Mouse (Mus musculus) lung, postnatal 10 days (tissue): ENCODE data around the gene Myh9.
A peak's percentile ranks its signal among the peaks of the same experiment; 100 is the strongest.

Source experiments
- DNase-seq: peaks from one replicate; pipeline ENCODE4 v3.0.0; 2021

Myh9 gene

GRCm38 (mm10) chr15:77842047-77842843 is at the start of gene Myh9:
TSS of gene Myh9 (minus strand) at chr15:77842175.
- DNase-seq, result peak; percentile 100

GRCm38 (mm10) chr15:77891766-77892165 is 49.8 kb upstream of the Myh9 start:
- peak; percentile 84 for DNase-seq

GRCm38 (mm10) chr15:77889761-77890422 is 47.9 kb upstream of the Myh9 start:
- peak; percentile 59 for DNase-seq

GRCm38 (mm10) chr15:77888286-77888685 is 46.3 kb upstream of the Myh9 start:
- peak; percentile 57 for DNase-seq

DNA sequence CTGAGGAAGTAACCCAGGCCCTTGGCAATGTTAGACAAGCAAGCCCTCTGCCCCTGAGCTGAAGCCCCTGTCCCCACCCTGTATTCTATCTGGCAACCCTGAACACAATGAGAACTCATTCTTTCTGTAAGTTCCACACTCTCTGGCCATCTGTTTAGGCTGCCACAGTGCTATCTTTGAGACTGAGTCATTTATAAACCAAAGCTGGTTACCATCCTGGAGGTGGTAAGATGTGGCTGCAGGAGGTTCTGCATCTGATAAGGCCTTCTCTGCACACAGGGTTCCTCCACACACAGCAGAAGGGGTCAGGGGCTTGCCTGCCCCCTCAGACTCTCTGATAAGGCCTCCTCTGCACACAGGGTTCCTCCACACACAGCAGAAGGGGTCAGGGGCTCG is 45.1 kb upstream of the Myh9 start:
- no peak for DNase-seq

GRCm38 (mm10) chr15:77886369-77887092 is 44.6 kb upstream of the Myh9 start:
- peak; percentile 8 for DNase-seq

DNA sequence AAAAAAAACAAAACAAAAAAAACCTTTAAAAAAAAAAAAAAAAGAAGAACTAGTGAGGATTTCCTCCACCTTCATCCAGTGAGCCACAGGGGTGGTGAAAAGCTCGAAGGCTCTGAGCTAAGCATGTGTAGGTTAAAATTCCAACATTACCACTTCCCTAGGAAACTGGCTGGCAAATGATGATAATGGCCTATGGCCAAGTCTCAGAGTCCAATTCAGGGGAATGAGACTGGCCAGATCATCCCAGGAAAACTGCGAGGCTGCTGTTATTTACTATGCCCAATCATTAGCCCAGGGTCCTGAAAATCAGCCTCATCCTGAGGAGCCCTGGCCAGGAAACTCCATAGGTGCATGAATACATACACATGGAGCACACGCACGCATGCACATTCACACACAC is 44.0 kb upstream of the Myh9 start:
- peak; percentile 3 for DNase-seq

DNA sequence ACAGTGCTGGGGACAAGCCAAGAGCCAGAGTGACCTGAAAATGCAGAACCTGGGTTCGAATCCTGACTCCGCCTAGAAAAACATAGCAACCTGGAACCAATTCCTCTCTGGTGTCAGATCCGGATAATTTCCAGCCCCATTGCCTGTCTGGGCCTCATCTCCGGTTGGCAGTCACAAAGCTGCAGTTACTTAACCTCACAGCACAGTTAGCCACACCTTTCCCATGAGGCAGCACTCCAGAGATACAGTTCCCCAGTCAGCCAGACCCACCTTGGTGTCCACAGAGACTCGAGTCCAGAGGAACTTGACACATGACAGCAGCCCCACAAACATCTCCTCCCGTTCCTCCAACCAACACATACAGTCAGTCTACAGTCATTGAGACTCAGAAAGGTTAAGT is 43.2 kb upstream of the Myh9 start:
- DNase-seq, result peak; percentile 8

DNA sequence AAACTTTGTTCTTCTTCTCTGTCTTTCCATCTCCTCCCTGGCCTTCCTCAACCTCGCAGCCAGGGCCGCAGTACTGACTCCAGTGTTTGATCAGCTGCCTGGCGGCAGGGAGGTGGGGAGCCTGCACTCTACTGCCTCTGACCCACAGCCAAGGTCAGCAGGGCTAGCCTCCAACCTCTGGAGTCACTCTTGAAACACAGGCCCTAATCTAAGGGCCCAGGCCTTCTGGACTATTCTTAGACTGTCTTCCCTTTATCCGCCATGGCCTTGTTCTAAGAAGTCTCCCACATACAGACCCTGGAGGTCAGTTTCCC is 41.7 kb upstream of the Myh9 start:
- DNase-seq, result no peak

DNA sequence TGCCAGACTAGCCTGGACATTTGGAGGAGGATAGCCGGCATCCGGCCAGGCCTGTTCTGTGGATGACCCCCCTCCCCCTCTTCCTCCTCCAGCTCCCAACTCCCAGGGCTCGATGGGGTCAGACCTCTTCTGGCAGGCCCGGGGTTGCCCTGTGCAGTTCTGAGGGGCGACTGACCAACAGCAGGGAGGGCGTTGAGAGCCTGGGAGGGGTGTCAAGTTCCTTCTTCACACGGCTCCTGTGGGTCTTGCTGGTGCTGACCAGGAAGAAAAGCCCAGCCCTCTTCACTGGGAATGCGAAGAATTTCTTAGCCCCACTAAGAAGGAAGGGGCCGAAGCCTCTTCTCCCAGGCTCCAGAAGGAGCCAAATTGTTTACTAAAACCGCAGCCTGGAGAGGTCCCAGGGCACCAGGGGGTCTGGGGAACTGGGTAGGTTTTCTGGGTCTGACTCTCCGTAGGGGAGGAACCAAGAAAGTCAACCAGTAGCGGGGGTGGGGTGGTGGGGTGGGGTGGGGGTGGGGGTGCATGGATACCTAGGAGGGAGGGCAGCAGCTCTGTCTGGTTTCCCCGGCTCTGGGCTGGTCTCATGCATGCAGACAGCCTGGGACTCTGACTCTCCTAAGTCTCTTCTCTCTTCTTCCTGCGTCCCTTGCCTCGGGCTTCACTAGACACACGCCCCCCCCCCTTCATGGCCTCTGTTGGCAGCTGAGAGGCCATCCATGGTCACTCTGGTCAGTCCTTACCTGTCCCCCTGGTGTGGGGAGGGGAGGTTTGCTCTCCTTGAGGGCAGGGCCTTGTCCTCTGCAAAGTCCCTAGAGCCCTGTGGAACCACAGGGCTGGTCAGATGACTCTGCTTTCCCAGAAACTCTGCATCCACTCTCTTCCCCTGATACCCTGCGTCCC is 41.1 kb upstream of the Myh9 start:
- DNase-seq, result peak; percentile 89

GRCm38 (mm10) chr15:77882297-77882696 is 40.3 kb upstream of the Myh9 start:
- no peak for DNase-seq

DNA sequence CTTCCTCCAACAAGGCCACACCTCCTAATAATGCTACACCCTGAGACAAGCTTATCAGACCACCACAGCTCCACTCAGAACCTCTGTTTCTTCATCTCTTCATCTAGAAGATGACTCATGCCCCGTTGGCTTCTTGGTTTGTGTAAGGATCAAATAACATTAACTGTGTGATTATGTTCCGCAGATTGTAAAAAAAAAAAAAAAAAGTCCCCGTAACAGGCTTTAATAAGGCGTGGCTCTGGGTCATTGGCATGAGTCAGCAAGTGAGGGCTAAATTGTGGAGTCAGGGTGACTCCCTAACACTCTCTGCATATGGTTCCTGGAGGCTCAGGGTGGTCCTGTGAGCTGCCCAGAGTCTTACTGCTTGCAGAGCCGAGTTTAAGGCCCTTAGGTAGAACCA is 39.7 kb upstream of the Myh9 start:
- peak; percentile 20 for DNase-seq

- no peak for DNase-seq
Observed at GRCm38 (mm10) chr15:77880738-77881137, 38.8 kb upstream of the Myh9 start.

DNA sequence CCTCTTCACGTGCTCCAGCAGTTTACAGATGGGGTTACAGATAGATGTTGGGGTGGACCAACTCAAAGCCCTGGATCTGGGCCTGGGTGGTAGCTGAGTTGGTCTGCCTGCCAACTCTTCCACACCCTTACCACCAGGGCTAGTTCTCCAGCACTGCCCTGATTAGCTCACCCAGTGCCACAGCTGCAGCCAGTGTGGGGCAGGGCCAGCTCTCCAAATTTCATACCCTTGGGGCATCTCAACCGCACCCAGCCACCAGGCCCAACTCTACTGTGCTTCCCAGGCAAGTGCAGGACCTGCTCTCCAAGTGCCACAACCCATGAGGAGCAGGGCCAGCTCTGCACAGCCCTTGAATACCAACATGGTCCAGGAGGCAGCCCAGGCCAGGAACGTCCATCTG is 37.8 kb upstream of the Myh9 start:
- DNase-seq, result no peak

- DNase-seq, result no peak
Observed at GRCm38 (mm10) chr15:77877209-77877608, 35.2 kb upstream of the Myh9 start.

- peak; percentile 17 for DNase-seq
Observed at GRCm38 (mm10) chr15:77876716-77877115, 34.7 kb upstream of the Myh9 start.

GRCm38 (mm10) chr15:77875953-77876352 is 34.0 kb upstream of the Myh9 start:
- DNase-seq, result no peak

DNA sequence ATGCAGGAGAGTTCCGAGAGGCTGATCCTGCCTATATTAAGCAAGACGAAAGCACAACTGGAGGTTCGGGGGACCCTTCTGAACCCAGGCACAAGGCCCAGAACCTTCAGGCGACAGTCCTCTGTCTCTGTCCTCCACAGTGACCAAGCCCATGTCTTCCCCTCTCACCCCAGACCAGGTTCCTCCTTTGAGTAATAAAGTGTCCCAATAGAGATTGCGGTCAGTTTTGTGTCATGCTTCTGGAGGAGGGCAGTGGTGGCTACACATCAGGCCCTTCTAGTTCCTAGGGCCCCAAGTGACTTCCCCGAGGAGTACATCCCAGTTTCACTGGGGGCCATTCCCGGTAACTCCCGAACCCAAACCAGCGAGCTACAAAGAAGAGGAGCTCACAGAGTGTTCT is 32.8 kb upstream of the Myh9 start:
- DNase-seq, result no peak

- DNase-seq, result no peak
Observed at GRCm38 (mm10) chr15:77874310-77874709, 32.3 kb upstream of the Myh9 start.

DNA sequence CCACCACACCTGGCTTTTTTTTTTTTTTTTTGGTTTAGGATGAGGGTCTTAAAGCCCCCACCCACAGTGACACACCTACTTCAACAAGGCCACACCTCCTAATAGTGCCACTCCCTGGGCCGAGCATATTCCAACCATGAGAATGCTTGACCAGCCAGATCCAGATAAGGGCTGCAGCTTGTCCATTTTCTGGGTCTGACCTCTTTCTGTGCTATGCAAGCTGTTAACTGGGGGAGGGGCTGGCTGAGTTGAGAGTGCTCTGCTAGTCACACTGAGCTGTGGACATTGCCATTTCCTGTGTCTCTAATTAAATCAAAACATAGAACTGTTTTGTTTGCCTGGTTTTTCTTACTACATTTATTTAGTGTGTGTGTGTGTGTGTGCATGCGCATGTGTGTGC is 31.6 kb upstream of the Myh9 start:
- DNase-seq, result peak; percentile 69

- DNase-seq, result no peak
Observed at GRCm38 (mm10) chr15:77872996-77873395, 31.0 kb upstream of the Myh9 start.

DNA sequence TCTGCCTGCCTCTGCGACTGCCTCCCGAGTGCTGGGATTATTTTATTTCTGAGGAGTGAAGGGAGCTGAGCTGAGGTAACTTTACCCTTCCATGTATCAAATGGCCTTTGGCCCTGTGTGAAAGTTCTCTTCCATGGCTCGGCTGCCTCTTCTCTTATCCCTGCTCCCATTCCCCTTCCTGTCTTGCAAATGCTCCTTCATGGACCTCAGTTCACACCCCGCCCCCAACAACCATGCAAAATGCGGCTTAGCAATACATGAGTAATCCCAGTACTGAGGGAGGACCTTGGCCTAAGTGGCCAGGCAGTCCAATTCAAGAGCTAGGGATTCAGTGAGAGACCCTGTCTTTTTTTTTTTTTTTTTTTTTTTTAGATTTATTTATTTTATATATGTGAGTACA is 26.4 kb upstream of the Myh9 start:
- no peak for DNase-seq
